Mouse (Mus musculus) inflammation-experienced regulatory T-cells, adult 6 months (primary cell): Measurements from ENCODE around the gene Dcaf6. TPM values are rescaled to one million over a fixed set of nuclear protein-coding genes. Genes with fewer than 3 reads are reported as not detected.

Experiments used
- polyA plus RNA-seq, 3 experiments: library from polyadenylated mRNA; unstranded; fragments of 100-300 nt; shearing (Covaris generic); gene quantifications; one replicate each; pipeline ENCODE4 v1.2.1; 2017

The Dcaf6 gene
- polyA plus RNA-seq, 3 experiments from 2014 or later = 3.9 to 7.8 (median 6.4) TPM

Other genes with a start within 250 kb of the Dcaf6 start
- 100 to 1,000 TPM; 109 to 158 (median 114) TPM for gene Tiprl, start 223.5 kb downstream of the Dcaf6 start, polyA plus RNA-seq
- not detected for gene Gpr161, start 164.7 kb downstream of the Dcaf6 start, polyA plus RNA-seq
- 10 to 100 TPM; 75.5 to 83.6 (median 76.6) TPM for gene Mpc2, start 162 bp upstream of the Dcaf6 start, polyA plus RNA-seq
- gene Adcy10, start 24.7 kb upstream of the Dcaf6 start, polyA plus RNA-seq = not detected
- under 1 TPM in 2 of 3 experiments, not detected in 1; 0.70 to 0.77 TPM for gene Mpzl1, start 174.1 kb upstream of the Dcaf6 start, polyA plus RNA-seq
- 100 to 1,000 TPM in 2 of 3 experiments, 10 to 100 TPM in 1; 84.1 to 109 (median 101) TPM for gene Rcsd1, start 249.3 kb upstream of the Dcaf6 start, polyA plus RNA-seq